Mouse (Mus musculus) neural tube, embryonic 10.5 days (tissue): Measurements from ENCODE around the gene Atg13.

ENCODE experiments used
- DNase-seq: peaks from one replicate; pipeline ENCODE4 v3.0.0-alpha.2; 2017; ENCODE audit warnings: low spot score; ENCODE audit errors: extremely low spot score

Gene Atg13

GRCm38 (mm10) chr2:91649553-91650359 is 60.6 kb downstream of the Atg13 start, which contains the start of the genes Zfp408 and Arhgap1:
Gene Zfp408, minus strand, starts transcription at chr2:91649791.
Gene Arhgap1, plus strand, starts transcription at chr2:91649860.
- peak; percentile 99 for DNase-seq

GRCm38 (mm10) chr2:91649152-91649551 is 61.2 kb downstream of the Atg13 start:
- DNase-seq = no peak

- peak; percentile 59 for DNase-seq
These were observed 63.6 kb downstream of the Atg13 start for GRCm38 (mm10) chr2:91646733-91647132.

GRCm38 (mm10) chr2:91645811-91646210 is 64.6 kb downstream of the Atg13 start:
- DNase-seq = no peak

- no peak for DNase-seq
These were observed 65.0 kb downstream of the Atg13 start for GRCm38 (mm10) chr2:91645354-91645753.

- DNase-seq = no peak
These were observed 66.4 kb downstream of the Atg13 start for GRCm38 (mm10) chr2:91644021-91644420.

- no peak for DNase-seq
These were observed 67.5 kb downstream of the Atg13 start for GRCm38 (mm10) chr2:91642825-91643415.

- no peak for DNase-seq
These were observed 71.4 kb downstream of the Atg13 start for GRCm38 (mm10) chr2:91638931-91639330.

- no peak for DNase-seq
These were observed 73.5 kb downstream of the Atg13 start for GRCm38 (mm10) chr2:91636727-91637338.

- no peak for DNase-seq
These were observed 74.1 kb downstream of the Atg13 start, which contains the start of gene F2 for GRCm38 (mm10) chr2:91636229-91636628. Gene F2, minus strand, starts transcription at chr2:91636414.

GRCm38 (mm10) chr2:91635486-91635885 is 74.9 kb downstream of the Atg13 start:
- no peak for DNase-seq

- DNase-seq = no peak
These were observed 75.5 kb downstream of the Atg13 start for GRCm38 (mm10) chr2:91634841-91635240.

- DNase-seq = no peak
These were observed 76.9 kb downstream of the Atg13 start for GRCm38 (mm10) chr2:91633334-91633977.

GRCm38 (mm10) chr2:91632316-91632715 is 78.1 kb downstream of the Atg13 start:
- no peak for DNase-seq

- DNase-seq = no peak
These were observed 78.5 kb downstream of the Atg13 start for GRCm38 (mm10) chr2:91631826-91632225.

- DNase-seq = no peak
These were observed 80.0 kb downstream of the Atg13 start for GRCm38 (mm10) chr2:91630384-91630783.

GRCm38 (mm10) chr2:91629682-91630081 is 80.7 kb downstream of the Atg13 start:
- no peak for DNase-seq

GRCm38 (mm10) chr2:91628171-91628570 is 82.2 kb downstream of the Atg13 start:
- no peak for DNase-seq

- no peak for DNase-seq
These were observed 82.9 kb downstream of the Atg13 start for GRCm38 (mm10) chr2:91627486-91627885.
